9 mouse cellular contexts compared by ENCODE assay signal in the genomic region with DNA sequence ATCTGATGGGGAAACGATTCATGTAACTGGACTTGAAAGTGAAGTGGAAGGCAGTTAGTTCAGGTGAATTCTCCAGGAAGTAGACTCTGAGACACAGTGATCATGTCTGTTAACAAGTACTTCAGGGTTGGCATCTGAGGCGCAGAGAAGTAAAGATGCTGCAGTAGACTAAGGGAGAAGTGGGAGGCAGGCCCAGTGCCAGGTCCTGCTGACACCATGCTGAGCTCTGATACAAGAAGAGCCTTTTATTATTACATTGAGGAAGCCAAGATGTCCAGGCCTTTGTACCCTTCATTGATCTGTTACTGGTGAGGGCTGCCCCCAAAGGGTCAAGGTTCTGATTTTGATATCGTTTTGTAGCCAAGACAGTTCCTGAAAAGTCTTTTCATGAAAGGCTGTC.
"Had no signal": no experiment of that assay in that cellular context is flagged by ENCODE, and none has a peak within 500 bp of the region (broad histone marks: within the 10 kb centered on the region; RNA-seq: fewer than 3 reads in every experiment).

No protein-coding gene starts in this region.

- DNase-seq: kidney, postnatal 25 days; layer of hippocampus, postnatal 36 days; liver, postnatal 0 days; lung, embryonic 14.5 days; retina, postnatal 1 day; right cerebral cortex, postnatal 25 days; spleen, adult 18-20 months; thymus, adult 18-20 months; thymus, postnatal 4 days had no signal
